Mouse (Mus musculus) c-Kit-positive CD71-positive TER-119-positive erythroid progenitor cells, embryonic 14.5 days (primary cell): ENCODE measurements around the gene Adgrf2.

Source experiments
- DNase-seq: peaks from one replicate; pipeline ENCODE4 v3.0.0-alpha.2; 2013; ENCODE audit warnings: low spot score

Gene Adgrf2

DNA sequence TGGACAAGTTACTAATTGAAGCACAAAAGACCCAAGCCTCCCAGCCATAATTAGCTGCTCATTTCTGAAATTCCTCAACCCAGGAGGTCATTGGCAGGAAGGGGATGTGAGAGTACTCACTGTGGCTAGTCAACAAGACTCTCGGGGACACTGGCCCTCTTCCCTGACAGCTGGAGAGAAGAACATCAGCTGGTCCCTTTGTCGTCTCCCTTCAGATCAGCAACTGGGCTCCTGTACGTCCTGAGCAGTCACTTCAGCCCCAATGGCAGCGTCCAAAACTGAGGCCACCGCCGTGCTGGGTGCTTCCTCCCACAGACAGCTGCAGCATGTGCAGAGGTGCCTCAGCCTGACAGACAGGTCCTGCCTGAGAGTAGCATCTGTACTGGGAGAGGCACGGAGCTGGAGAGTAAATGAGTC lies at the start of gene Adgrf2:
Gene Adgrf2, minus strand, starts transcription at position 379 of the 417 bp plus-strand sequence.
- no peak for DNase-seq

DNA sequence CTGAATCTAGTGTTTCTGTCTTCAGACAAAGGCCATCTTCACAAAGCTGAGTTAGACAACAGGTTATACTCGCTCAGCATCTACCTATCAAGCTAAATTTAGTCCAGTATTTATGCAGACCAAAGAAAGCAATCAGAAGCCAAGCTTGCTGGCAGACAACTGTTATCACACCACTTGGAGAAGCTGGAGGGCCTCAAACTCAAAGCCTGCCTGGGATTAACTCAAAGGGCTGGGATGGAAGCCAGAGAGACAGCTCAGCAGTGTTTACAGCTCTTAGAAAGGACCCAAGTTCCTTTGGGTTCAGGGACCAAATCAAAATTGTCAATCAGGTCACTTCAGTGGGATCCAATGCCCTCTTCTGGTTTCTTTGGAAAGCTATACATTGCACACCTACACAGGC lies 48.8 kb upstream of the Adgrf2 start:
- no peak for DNase-seq

DNA sequence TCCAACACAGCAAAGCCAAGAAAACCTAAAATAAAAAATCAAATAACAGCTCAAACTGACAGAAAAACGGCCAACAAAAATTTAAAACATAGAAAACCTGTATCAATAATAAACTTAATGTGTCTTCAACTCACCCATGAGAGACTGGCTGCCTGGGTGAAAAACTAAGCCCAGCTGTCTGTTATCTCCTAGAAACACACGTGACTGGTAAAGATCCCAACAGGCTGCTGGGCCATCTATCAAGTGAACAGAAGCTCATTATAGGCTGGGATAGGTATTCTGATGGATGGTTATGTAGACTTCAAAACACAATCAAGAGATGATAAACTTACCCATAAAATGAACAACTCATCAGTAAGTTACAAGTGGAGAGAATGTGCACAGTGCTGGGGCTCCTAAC lies 47.7 kb upstream of the Adgrf2 start:
- DNase-seq, result no peak

DNA sequence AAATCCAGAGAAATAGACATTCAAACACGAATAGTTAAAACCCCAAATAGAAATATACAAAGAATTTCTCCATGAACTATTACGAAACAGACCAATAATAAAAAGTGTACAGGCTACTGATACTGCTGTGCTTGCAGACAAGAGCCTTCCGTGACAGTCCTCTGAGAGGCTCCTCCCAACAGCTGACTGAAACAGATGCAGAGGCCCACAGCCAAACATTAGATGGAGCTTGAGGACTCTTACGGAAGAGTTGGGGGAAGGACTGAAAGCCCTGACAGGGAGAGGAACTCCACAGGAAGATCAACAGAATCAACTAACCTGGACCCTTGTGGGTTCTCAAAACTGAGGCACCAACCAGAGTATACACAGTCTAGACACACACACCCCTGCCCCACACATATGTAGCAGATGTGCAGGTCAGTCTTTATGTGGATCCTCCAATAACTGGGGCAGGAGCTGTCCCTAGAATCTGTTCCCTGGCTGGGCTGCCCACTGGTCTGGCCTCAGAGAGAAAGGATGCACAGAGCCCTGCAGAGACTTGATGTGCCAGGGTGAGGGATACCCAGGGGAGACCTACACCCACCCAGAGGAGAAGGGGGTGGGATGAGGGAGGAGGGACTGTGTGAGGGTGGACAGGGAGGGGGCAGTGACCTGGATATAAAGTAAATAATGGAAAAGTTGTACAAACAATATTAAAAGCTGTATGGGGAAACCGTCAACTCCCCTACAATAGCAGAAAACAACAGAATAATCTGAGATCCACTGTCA lies 46.9 kb upstream of the Adgrf2 start:
- DNase-seq, result no peak

DNA sequence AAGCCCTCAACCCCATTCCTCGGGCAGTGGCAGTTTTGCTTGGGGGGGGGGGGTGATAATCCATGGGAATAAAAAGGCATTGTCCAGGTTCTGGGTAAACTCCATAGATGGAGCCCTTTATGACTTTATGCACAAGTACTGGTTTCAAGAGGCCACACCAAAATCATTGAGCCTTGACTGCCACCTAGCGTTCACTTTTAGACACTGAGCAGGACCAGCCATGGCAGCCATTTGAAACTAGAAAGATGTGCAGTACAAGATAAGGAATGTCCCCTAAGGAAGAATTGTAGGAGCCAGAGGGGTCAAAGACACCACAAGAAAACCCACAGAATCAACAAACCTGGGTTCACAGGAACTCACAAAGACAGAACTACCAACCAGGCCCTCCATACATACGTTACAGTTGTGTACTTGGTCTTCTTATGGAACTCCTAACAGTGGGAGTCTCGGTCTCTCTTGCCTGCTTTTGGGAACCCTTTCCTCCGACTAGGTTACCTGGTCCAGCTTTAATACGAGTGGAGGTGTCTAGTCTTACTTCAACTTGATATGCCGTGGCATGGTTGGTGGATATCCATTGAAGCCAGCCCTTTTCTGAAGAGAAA lies 40.3 kb upstream of the Adgrf2 start:
- peak; percentile 69 for DNase-seq

DNA sequence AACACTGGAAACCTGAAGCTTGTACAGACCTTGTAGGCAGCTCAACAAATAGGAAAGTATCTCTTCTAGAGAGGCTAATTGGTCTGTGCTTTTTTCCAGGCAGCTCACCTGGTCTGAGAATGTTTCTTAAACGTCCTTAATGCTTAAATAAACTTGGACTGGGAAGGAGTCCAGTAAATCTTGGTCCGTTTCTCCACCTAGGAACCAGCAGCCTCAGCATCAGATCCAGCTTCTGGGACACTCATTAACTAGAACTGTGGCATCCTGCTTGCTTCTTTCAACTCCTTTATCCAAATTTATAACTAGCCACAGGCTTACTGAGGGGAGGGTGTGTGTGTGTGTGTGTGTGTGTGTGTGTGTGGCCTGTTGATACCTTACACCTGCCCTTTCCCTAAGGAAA lies 11.8 kb upstream of the Adgrf2 start:
- DNase-seq, result no peak

DNA sequence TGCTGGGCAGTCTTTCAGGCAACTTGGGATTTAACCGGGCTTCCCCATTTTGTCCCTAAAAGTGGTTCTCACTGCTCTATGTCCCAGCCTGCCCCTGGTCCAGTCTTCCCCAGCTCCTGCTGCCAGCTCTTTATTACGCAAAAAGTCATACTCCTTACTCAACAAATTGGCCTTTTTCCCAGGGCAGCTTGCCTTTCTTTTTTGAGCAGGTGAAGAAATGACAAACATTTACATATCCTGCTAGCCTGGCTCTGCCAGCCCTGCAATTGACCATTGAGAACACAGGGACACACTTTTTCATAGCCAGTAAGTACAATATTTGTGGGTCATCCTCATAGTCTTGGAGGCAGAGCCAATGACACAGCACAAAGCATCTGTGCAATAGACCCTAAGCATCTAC lies 10.2 kb upstream of the Adgrf2 start:
- no peak for DNase-seq

DNA sequence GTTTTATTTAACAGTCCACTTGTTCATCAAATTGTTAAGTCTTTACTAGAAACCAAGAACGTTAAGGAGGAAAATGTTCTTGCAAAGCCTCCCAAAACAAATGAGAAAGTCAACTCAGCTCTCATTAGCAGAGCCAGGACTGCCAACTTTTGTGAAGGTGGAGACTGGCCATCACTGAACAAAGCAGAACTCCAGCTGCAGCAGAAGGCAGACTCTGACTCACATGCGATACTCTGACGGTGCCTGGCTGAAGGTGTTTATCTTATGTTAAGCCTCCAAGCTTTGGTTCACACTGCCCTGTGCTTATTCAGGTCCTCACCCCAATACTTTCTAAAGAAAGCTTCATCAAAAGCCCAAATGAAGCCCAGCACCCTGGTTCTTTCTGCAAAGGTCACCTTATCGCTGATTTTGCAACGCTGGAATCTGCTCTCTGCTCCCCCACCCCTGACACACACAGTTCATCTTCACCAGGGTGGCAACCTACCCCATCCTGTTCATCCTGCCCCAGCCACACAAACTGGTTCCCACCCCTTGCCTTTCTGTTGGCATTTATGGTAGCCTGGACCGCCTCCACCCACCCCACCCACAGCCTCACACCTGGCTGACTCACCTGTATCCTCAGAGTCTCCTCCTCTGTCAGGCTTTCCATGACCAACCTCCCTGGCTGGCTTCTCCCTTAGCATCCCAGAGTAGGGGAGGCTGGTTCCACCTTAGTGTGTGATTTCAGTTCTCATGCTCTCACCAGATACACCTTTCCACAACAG lies 3.9 kb upstream of the Adgrf2 start:
- DNase-seq, result no peak

DNA sequence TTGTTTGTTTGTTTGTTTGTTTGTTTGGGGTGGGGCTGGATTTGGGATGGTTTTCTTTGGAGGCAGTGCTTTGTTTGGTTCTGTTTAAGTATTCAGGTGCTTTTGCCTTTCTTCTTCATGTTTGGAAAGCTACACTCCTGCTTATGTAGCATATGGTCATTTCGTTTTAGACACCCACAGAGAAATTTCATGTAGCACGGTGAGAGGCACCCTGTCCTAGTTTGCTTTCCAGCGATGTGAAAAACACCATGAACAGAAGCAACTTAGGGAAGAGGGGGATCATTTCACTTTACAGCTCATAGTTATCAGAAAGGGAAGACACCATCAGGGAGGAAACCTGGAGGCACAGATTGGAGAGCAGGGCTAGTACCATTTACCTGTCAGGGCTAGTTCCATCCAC lies 844 bp upstream of the Adgrf2 start:
- DNase-seq, result no peak

DNA sequence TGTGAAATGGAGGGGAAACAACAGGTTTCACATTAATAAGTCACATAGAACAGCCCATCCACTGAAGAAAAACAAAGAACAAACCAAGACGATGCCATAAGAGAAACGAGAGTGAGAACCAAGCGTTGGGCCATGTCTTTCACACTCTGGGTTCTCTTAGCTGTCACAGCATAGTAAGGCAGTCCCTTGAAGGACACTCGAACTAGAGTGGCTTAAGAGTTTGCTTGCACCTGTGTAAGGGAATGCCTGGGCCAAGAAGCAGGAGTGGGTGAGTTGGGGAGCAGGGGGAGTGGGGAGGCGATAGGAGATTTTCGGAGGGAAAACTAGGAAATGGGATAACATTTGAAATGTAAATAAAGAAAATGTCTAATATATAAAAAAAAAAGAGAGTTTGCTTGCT lies 3.2 kb downstream of the Adgrf2 start:
- DNase-seq, result no peak

DNA sequence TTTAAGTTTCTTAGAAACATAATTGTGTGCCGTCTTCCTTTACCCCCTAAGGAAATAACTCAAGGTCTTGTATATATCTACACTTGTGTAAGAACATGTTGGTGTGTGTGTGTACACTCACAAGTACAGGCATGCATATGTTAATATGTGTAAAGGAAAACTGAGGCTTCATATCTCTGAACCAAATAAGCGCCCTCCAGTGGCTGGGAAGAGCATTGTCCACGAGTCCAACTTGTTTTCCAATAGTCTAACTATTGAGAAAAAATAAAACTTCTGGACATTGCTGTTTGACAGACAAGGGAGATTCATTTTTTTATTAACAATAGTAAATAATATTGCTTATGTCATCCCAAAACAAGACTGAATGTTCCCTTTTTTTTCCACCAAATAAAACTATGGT lies 24.8 kb downstream of the Adgrf2 start:
- DNase-seq, result peak; percentile 8

DNA sequence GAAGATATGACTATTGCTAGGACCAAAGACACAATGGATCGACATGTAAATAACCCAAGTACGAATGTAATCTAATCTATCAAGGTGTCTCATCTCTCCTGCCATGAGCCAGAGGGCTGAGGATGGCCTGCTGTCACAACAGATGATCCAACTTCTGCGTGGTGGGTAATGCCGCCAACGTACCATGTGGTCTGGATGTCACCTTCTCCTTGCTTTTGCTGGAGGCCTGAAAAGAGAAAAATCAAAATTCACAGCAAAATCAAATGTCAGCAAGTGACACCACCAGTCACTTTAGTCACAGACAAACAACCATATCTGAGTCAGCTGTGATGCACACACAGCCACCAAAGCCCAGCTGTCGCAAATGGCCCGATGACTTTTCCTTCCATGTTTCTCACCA lies 27.0 kb downstream of the Adgrf2 start:
- no peak for DNase-seq

DNA sequence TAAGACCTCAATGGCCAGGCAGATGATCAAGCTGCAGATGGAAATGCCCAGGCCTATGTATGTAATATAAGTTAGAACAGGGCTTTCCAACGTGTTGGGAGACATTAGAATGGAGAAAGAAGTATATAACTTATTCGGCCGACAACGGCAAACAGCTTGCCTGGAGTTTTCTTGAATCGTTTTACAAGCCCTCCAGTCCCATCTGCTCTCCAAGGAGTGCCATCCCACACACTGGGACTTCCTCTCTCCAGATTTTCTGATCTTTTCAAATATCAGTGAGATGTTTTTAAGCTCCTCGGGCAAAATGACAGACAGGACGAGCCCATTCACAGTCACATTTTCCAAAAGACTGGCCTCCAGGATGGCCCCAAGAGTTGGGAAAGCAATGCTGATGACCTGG lies 31.3 kb downstream of the Adgrf2 start:
- DNase-seq, result no peak

DNA sequence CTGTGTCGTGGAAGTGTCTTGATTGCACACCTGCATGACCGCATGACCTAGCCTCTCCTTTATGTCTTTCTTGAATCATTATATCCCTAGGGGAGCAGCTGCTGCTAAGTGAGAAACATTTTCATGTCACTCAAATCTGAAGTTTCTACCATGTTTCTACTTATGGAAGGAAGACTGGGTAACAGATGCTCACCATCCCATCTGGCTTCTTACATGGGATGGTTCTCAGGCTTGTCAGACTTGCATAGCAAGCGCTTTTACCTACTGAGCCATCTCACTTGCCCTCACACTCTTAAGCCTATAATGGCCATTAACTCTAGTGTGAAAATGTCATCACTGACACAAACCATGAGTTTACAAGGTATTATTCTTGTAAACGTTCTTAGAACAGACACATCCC lies 36.4 kb downstream of the Adgrf2 start:
- DNase-seq, result no peak

DNA sequence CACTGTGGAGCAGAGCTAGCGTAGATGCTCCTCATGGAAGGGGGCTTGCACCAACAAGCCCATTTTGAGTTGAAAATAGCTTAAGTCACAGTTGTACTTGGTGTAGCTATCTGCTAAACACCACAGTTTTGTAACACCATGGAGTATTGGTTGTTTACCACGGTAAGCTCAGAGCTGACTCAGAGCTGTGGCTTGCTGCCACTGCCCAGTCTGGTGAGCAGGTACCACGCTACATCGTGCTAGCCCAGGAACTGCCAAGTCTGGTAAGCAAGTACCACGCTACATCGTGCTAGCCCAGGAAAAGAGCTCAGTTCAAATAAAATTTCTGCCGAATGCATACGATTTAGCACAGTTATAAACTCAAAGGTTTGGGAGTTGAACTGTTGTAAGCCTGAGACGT lies 39.8 kb downstream of the Adgrf2 start:
- DNase-seq, result no peak

DNA sequence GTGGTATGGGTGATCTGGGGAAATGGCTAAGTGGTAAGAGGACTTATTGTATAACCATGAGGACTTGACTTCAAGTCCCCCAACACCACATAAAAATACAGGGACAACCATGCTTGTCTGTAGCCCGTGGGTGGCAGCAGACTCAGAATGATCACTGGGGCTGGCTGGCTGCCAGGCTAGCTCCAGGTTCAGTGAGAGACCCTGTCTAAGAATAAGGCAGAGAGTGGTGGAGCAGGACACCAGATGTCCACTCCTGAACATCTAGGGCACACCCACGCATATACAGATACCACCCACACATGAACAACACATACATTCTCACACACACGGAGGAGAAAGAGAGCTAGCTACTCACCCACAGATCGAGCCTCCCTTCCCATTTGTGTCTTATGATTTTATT lies 47.2 kb downstream of the Adgrf2 start:
- no peak for DNase-seq

DNA sequence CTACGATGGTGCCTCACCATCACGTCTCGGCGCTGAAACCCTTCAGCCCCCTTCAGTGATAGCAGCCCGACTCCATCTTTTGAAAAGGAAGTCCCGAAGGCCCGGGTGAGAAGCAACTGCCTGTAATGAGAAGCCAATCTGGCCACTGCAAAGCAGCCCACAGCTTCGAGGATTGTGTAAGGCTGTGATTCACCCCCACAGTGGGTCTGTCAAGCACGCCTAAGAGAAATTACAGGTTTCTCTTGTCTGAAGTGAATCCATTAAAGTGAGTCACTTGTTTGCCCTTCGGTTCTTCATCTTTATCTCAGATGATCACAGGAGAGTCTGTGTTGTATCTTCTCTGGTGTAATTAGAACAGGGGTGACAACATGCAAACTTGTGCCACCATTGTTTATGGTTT lies 49.8 kb downstream of the Adgrf2 start, which contains the start of gene Adgrf4:
Gene Adgrf4, minus strand, starts transcription at position 149 of the 400 bp plus-strand sequence.
- no peak for DNase-seq

DNA sequence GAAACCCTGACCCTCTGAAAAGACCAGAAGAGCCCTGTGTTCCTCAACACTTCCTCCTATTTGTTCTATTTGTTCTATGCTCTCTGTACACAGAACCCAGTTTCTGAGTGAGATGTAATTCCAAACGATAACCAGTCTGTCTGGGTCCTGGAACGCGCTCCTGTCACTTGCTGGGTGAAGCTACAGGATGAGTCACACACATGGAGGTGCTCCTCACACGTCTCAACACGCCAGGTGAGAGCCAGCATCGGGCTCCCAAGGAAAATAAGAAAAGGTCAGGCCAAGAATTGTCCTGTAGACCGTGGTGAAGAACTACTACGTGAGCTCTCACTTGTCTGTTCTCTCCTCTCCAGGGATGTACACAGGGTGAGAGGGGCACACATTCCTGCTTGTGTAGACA lies 51.4 kb downstream of the Adgrf2 start:
- DNase-seq, result no peak
